In the genomic region with DNA sequence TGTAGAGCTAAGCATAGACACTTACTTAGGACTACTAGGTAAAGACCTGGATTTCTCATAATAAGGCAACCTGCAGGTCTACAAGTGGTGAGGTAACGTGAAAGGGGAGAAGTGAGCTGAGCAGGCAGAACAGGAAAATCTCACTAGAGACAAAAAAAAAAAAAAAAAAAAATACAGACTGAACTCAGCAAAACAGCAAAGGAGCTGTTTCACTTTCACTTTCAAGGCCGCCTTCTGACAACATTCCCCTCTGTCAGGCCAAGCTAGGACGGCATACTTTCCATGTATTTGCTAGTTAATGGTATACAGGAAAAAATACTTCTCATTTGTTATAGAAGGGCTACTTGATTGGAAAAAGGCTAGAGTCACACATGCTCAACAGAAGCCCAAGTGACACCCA, we compare ENCODE assay signal across 8 mouse cellular contexts. TPM values are rescaled to one million over a fixed set of nuclear protein-coding genes. Genes with fewer than 3 reads are reported as not detected.
DNase-seq lines count a peak whose midpoint lies in the region; ATAC-seq lines count a peak whose summit lies in the region.
"Had no signal": no experiment of that assay in that cellular context is flagged by ENCODE, and none has a peak within 500 bp of the region (broad histone marks: within the 10 kb centered on the region; RNA-seq: fewer than 3 reads in every experiment).

No protein-coding gene starts in this region.

- H3K9ac ChIP-seq in intestine, embryonic 16.5 days (ENCODE audit: low read depth, low read length), result no peak overlapping the region
- H3K9ac ChIP-seq: midbrain, embryonic 13.5 days had no signal

- 25% methylated on average over 3 of the region's 3 CpGs for WGBS in intestine, embryonic 16.5 days

- H3K4me2 ChIP-seq in intestine, embryonic 16.5 days (ENCODE audit: low read depth, low read length), result peak overlapping the region; percentile 32; the same call in 1 of the 2 replicates
- H3K4me2 ChIP-seq: midbrain, embryonic 13.5 days had no signal

- H3K36me3 ChIP-seq in intestine, embryonic 16.5 days (ENCODE audit: control insufficient read depth, insufficient read depth, low read length), result no peaks in the 10 kb centered on the region
- H3K36me3 ChIP-seq: midbrain, embryonic 13.5 days had no signal

- H3K27me3 ChIP-seq in intestine, embryonic 16.5 days (replicated peaks; ENCODE audit: control insufficient read depth, insufficient read depth, low read length), result no peaks in the 10 kb centered on the region
- H3K27me3 ChIP-seq: midbrain, embryonic 13.5 days had no signal

- H3K9me3 ChIP-seq in intestine, embryonic 16.5 days (ENCODE audit: control insufficient read depth, low read length), result no peaks in the 10 kb centered on the region
- H3K9me3 ChIP-seq: midbrain, embryonic 13.5 days had no signal

- peaks cover 4% of the 10 kb centered on the region for H3K4me1 ChIP-seq in intestine, embryonic 16.5 days (ENCODE audit: control insufficient read depth, insufficient read depth, low read length)

- ATAC-seq in intestine, embryonic 16.5 days, result peak; percentile 36; the same call in 1 of the 2 replicates
- peak; percentile 43; the same call in 1 of the 2 replicates for ATAC-seq in megakaryocyte-erythroid progenitor cell, adult 5-6 weeks (replicated peaks; ENCODE audit: low FRiP score, low TSS enrichment, poor library complexity, severe bottlenecking)
- ATAC-seq: midbrain, embryonic 13.5 days had no signal

- no peak overlapping the region for H3K27ac ChIP-seq in intestine, embryonic 16.5 days (ENCODE audit: low read length)
- H3K27ac ChIP-seq: midbrain, embryonic 13.5 days had no signal

- no peak overlapping the region for H3K4me3 ChIP-seq in intestine, embryonic 16.5 days (ENCODE audit: low read length)
- H3K4me3 ChIP-seq: midbrain, embryonic 13.5 days had no signal

- peak; percentile 83 for DNase-seq in CD4-positive helper T cell, adult 2 months (ENCODE audit: low read depth, low spot score)
- DNase-seq in NIH3T3 (ENCODE audit: low read depth), result peak; percentile 62
- DNase-seq in frontal cortex, adult 2 months (ENCODE audit: extremely low spot score in 1 of 2, low spot score in 1 of 2), result no peak
- no peak for DNase-seq in left cerebral cortex, adult 9 months (ENCODE audit: low spot score in 2 of 2)
- no peak for DNase-seq in right cerebral cortex, postnatal 14 days

RNA-seq across cellular contexts. Expression of a gene that starts 10.0 kb away (rescaled TPM):
- polyA plus RNA-seq in intestine, embryonic 16.5 days (2015; fragmentation: Nextera tagmentation; extraction: Ambion mirVana), result 25.7 and 26.0 TPM in 2 replicates
- 186 and 189 TPM in 2 replicates for total RNA-seq in megakaryocyte-erythroid progenitor cell, adult 5-6 weeks (2014; fragmentation: Nextera tagmentation)
- total RNA-seq in megakaryocyte-erythroid progenitor cell, adult 5-6 weeks (2017), result 134 and 158 TPM in 2 replicates
- polyA plus RNA-seq in frontal cortex, adult 2 months (2012; rRNA removed), result 92.2 and 92.6 TPM in 2 replicates

Comparison
In these comparisons a context has a peak if more than half of its experiments do, and no peak if none do; other contexts are left out.
1. DNase-seq: peak in CD4-positive helper T cell, adult 2 months (single experiment) and NIH3T3 (single experiment); none in frontal cortex, adult 2 months (0 of 2), left cerebral cortex, adult 9 months (0 of 2) and right cerebral cortex, postnatal 14 days (single experiment).